Mouse (Mus musculus): ENCODE results near the gene Crybg2.

GRCm38 (mm10) chr4:134102742-134103119, 42.1 kb downstream of the Crybg2 start:
- TF ChIP-seq CTCF (IDR thresholded peaks at IDR 0.05; ENCODE audit: control insufficient read depth, insufficient read depth, insufficient read length) (no peak), USF1 (IDR thresholded peaks at IDR 0.05; ENCODE audit: low read depth) (no peak), MYOG (IDR thresholded peaks at IDR 0.05; ENCODE audit: control insufficient read depth, extremely low read depth, insufficient read length) (no peak), MAX (IDR thresholded peaks at IDR 0.05) (no peak), FOSL1 (IDR thresholded peaks at IDR 0.05; ENCODE audit: insufficient read depth, low read length, poor library complexity, severe bottlenecking) (no peak), CEBPB (IDR thresholded peaks at IDR 0.05; ENCODE audit: low read depth) (no peak), MYOD1 (IDR thresholded peaks at IDR 0.05; ENCODE audit: control insufficient read depth, insufficient read length, low read depth) (no peak)
